25 mouse cellular contexts compared by ENCODE assay signal in the genomic region with DNA sequence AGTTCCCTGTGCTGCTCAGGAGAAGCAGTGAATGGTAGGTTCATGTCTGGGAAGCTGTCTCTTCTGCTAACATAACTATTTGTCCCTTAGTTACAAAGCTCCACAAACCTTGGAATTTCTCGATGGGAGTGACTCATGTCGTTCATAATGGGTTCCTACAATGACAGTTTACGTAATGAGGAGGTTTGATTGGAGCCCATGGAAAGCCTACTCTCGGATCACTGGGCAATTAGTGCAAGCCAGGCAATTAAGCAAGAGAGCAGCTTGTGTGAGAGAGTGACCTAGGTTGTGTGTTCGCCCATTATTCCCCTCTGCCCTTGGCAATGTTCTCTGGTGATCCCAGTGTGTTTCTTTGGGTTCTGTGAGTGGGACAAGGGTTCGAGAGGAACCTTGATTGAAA. TPM values are rescaled to one million over a fixed set of nuclear protein-coding genes. Genes with fewer than 3 reads are reported as not detected.
"Had no signal": no experiment of that assay in that cellular context is flagged by ENCODE, and none has a peak within 500 bp of the region (broad histone marks: within the 10 kb centered on the region; RNA-seq: fewer than 3 reads in every experiment).

No protein-coding gene starts in this region.

- ATAC-seq: liver, embryonic 12.5 days had no signal

- H3K27me3 ChIP-seq: limb, embryonic 13.5 days; liver, embryonic 12.5 days; liver, embryonic 15.5 days; lung, embryonic 15.5 days; megakaryocyte, embryonic 14.5 days; stomach, embryonic 15.5 days had no signal

- H3K4me2 ChIP-seq: limb, embryonic 13.5 days; liver, embryonic 12.5 days; liver, embryonic 15.5 days; lung, embryonic 15.5 days; midbrain, embryonic 11.5 days; stomach, embryonic 15.5 days had no signal

- H3K27ac ChIP-seq: limb, embryonic 10.5 days; limb, embryonic 13.5 days; liver, embryonic 12.5 days; liver, embryonic 15.5 days; lung, embryonic 15.5 days; stomach, embryonic 15.5 days had no signal

- H3K4me3 ChIP-seq: limb, embryonic 10.5 days; limb, embryonic 13.5 days; liver, embryonic 12.5 days; liver, embryonic 15.5 days; lung, embryonic 15.5 days; megakaryocyte, embryonic 14.5 days; stomach, embryonic 15.5 days had no signal

- H3K9me3 ChIP-seq: limb, embryonic 10.5 days; limb, embryonic 13.5 days; liver, embryonic 15.5 days; lung, embryonic 15.5 days; stomach, embryonic 15.5 days had no signal

- H3K9ac ChIP-seq: limb, embryonic 13.5 days; liver, embryonic 12.5 days; liver, embryonic 15.5 days; lung, embryonic 15.5 days; stomach, embryonic 15.5 days had no signal

- DNase-seq: kidney, adult 9 months; kidney, postnatal 14 days; kidney, postnatal 4 days; liver; lung, adult 18-20 months; lung, postnatal 10 days; lung, postnatal 36 days; midbrain, embryonic 14.5 days; thymus, postnatal 25 days had no signal

RNA-seq across cellular contexts. Expression of gene Masp2, which starts 6.4 kb away (rescaled TPM):
- polyA plus RNA-seq: midbrain, postnatal 0 days had no signal

RNA-seq across cellular contexts. Expression of gene Gm572, which starts 47.2 kb away (rescaled TPM):
- total RNA-seq: layer of hippocampus, adult 18-20 months; layer of hippocampus, postnatal 14 days; left cerebral cortex, postnatal 25 days had no signal
- polyA plus RNA-seq: kidney, embryonic 16.5 days; limb, embryonic 10.5 days; limb, embryonic 13.5 days; liver, embryonic 12.5 days; liver, embryonic 15.5 days; lung, embryonic 15.5 days; midbrain, embryonic 11.5 days; midbrain, embryonic 14.5 days; midbrain, postnatal 0 days; neural tube, embryonic 11.5 days; neural tube, embryonic 14.5 days; thymus, postnatal 0 days had no signal
